Mouse (Mus musculus): ENCODE results near the gene Cpvl. TPM values are rescaled to one million over a fixed set of nuclear protein-coding genes. Genes with fewer than 3 reads are reported as not detected.

Cpvl gene
- polyA plus RNA-seq, 1 experiment from 2014 or later, result not detected

DNA sequence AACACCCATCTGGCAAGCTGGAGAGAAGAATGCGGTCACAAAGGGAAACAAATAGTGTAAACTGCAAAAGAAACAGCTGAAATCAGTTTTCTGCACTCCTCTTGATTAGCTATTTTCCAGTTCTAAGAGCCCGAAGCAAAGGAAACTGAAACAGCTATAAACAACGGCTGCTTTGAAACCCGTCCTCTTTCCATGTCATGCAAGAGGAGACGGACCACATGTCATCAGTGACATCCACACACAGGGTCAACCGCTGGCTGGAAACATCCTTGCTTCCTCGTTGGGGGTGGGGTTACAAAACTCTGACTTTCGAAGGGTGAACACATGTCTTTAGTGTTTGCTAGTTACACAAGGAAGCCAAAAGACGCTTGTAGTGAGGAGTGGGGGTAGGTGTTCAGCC, 27.6 kb downstream of the Cpvl start:
- Histone ChIP-seq H3K9me3 (ENCODE audit: control insufficient read depth, low read length) (no peaks in the 10 kb centered on the region), H3K4me1 (replicated peaks; ENCODE audit: control insufficient read depth, insufficient read depth, low read length) (peaks cover 10% of the 10 kb centered on the region; the same call in 1 of the 2 replicates), H3K36me3 (replicated peaks; ENCODE audit: control insufficient read depth, insufficient read depth) (no peaks in the 10 kb centered on the region), H3K27me3 (ENCODE audit: control insufficient read depth, insufficient read depth, low read length) (no peaks in the 10 kb centered on the region), H3K9ac (no peak overlapping the region), H3K4me2 (replicated peaks) (no peak overlapping the region), H3K27ac (no peak overlapping the region), H3K4me3 (replicated peaks; ENCODE audit: low read length) (no peak overlapping the region)
- WGBS, result 66% methylated on average over 9 of the region's 9 CpGs
- DNase-seq (ENCODE audit: low spot score) (no peak), ATAC-seq (ENCODE audit: low FRiP score) (no peak)

DNA sequence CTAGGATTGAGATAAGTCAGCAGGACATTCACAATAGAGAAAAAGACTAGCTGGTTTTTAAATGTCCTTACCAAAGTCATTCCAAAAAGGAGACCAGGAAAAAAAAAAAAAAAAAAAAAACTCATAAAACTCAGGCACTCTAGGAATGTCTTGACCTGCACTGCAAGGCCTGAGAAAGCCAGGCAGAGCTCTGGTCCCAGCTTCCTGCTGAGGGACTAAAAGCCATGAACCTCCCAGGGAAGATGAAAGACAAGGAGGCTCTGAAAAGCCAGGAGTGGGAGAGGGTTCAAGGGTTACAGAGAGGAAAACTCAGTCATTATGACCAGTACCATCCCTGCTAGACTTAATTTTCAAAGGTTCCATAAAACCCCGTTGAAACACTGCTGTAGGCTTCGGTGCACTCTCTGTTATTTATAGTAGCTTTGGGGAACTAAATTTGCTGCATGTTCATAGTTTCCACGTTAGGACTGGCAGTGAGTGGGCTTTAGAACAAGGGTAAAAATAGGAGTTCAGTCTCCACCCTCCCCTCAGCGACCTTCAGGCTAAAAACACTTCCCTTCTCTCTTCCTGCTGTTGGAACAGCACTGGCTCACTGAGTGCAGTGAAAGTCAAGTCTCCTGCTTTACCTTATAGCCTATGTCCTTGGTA, 30.0 kb downstream of the Cpvl start:
- Histone ChIP-seq H3K4me2 (replicated peaks) (no peak overlapping the region), H3K27me3 (ENCODE audit: control insufficient read depth, insufficient read depth, low read length) (no peaks in the 10 kb centered on the region), H3K27ac (no peak overlapping the region), H3K36me3 (replicated peaks; ENCODE audit: control insufficient read depth, insufficient read depth) (no peaks in the 10 kb centered on the region), H3K9me3 (ENCODE audit: control insufficient read depth, low read length) (no peaks in the 10 kb centered on the region), H3K4me1 (replicated peaks; ENCODE audit: control insufficient read depth, insufficient read depth, low read length) (peaks cover 10% of the 10 kb centered on the region; the same call in 1 of the 2 replicates), H3K4me3 (replicated peaks; ENCODE audit: low read length) (no peak overlapping the region), H3K9ac (no peak overlapping the region)
- WGBS, result 42% methylated on average over 4 of the region's 4 CpGs
- ATAC-seq (ENCODE audit: low FRiP score), result no peak
- DNase-seq (ENCODE audit: low spot score), result no peak

DNA sequence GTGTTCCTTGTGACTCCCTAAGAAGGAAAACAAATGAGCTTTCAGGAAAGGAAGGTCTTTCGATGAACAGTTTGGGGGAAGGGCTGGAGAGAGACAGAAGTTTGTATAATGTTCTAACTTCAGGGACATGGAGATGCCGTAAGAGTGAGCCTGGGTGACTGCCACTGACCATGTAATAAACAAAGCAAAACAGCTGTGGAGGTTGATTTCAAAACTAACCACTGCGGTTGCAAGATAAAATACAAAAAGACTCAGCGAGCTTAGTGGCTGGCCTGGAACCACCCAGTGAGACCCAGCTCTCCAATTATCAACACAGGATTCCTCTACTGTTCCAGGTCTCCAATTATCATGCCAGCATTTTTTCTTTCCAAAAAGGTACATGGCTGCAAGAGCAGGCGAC, 33.6 kb downstream of the Cpvl start:
- 88% methylated on average over 5 of the region's 5 CpGs for WGBS
- no peak for ATAC-seq (ENCODE audit: low FRiP score)
- no peak overlapping the region for H3K4me3 ChIP-seq (replicated peaks; ENCODE audit: low read length)

DNA sequence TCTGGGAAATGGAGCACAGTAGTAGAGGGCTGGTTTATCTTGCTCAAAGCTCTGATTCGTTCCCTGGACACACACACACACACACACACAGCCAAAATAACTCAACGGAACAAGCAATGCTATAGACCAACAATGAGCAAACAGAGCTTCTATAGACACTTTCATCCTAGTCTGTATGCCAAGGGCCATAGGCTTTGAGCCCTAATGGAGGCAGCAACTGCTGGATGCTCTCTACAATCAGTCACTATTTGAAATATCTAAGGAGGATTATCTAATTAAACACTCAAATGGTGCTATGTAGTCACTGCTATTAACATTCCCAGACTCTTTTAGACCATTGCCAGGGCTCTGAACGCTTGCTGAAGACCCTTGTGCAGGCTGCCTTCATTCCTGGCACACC, 34.1 kb downstream of the Cpvl start:
- no peak overlapping the region for H3K9ac ChIP-seq
- ATAC-seq (ENCODE audit: low FRiP score) (no peak), DNase-seq (ENCODE audit: low spot score) (no peak)
- no peak overlapping the region for H3K27ac ChIP-seq
- H3K36me3 ChIP-seq (replicated peaks; ENCODE audit: control insufficient read depth, insufficient read depth), result no peaks in the 10 kb centered on the region
- no peak overlapping the region for H3K4me2 ChIP-seq (replicated peaks)
- H3K4me1 ChIP-seq (replicated peaks; ENCODE audit: control insufficient read depth, insufficient read depth, low read length), result peaks cover 8% of the 10 kb centered on the region; the same call in 1 of the 2 replicates
- no peaks in the 10 kb centered on the region for H3K27me3 ChIP-seq (ENCODE audit: control insufficient read depth, insufficient read depth, low read length)
- 79% methylated on average over 3 of the region's 3 CpGs for WGBS
- H3K9me3 ChIP-seq (ENCODE audit: control insufficient read depth, low read length), result no peaks in the 10 kb centered on the region
- no peak overlapping the region for H3K4me3 ChIP-seq (replicated peaks; ENCODE audit: low read length)

More for the DNA sequence above, 33.6 kb downstream of the Cpvl start:
- no peaks in the 10 kb centered on the region for H3K36me3 ChIP-seq (replicated peaks; ENCODE audit: control insufficient read depth, insufficient read depth)
- DNase-seq (ENCODE audit: low spot score), result no peak
- H3K4me1 ChIP-seq (replicated peaks; ENCODE audit: control insufficient read depth, insufficient read depth, low read length), result peaks cover 5% of the 10 kb centered on the region; the same call in 1 of the 2 replicates
- no peaks in the 10 kb centered on the region for H3K27me3 ChIP-seq (ENCODE audit: control insufficient read depth, insufficient read depth, low read length)
- no peaks in the 10 kb centered on the region for H3K9me3 ChIP-seq (ENCODE audit: control insufficient read depth, low read length)
- no peak overlapping the region for H3K4me2 ChIP-seq (replicated peaks)
- H3K9ac ChIP-seq, result no peak overlapping the region
- no peak overlapping the region for H3K27ac ChIP-seq

DNA sequence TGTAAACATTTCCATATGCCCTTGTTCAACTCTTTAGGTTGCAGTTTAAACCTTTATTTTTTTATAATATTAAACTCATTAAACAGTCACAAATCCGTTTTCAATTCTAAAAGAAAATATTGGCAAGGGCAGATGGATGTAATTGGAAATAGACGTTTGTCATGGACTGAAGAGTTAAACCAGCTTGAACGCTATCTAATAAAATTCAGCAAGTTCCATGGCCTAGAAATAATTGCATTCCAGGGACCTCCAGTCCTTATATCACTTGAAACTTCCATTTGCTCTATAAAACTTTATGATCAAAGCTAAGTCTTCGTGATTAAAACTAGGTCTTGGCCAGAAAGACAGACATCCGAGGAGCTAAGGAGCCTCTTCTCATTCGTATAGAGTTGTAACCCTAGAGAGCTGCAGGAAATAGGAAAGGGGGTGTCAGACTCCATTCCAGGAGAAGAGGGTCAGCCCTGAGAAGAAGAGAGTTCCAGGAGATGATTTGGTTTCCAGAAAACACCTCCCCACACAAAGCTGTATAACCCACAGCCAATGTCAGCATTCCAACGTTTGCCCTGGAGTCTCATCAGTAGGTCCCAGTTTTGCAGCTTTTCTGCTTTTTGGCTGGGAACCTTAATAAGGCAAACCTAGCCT, 36.2 kb downstream of the Cpvl start:
- Histone ChIP-seq H3K27ac (no peak overlapping the region), H3K4me2 (replicated peaks) (no peak overlapping the region), H3K9ac (no peak overlapping the region), H3K9me3 (ENCODE audit: control insufficient read depth, low read length) (no peaks in the 10 kb centered on the region), H3K27me3 (ENCODE audit: control insufficient read depth, insufficient read depth, low read length) (no peaks in the 10 kb centered on the region), H3K4me3 (replicated peaks; ENCODE audit: low read length) (no peak overlapping the region), H3K36me3 (replicated peaks; ENCODE audit: control insufficient read depth, insufficient read depth) (no peaks in the 10 kb centered on the region), H3K4me1 (replicated peaks; ENCODE audit: control insufficient read depth, insufficient read depth, low read length) (peaks cover 8% of the 10 kb centered on the region; the same call in 1 of the 2 replicates)
- DNase-seq (ENCODE audit: low spot score) (no peak), ATAC-seq (ENCODE audit: low FRiP score) (no peak)
- 85% methylated on average over 7 of the region's 7 CpGs for WGBS

DNA sequence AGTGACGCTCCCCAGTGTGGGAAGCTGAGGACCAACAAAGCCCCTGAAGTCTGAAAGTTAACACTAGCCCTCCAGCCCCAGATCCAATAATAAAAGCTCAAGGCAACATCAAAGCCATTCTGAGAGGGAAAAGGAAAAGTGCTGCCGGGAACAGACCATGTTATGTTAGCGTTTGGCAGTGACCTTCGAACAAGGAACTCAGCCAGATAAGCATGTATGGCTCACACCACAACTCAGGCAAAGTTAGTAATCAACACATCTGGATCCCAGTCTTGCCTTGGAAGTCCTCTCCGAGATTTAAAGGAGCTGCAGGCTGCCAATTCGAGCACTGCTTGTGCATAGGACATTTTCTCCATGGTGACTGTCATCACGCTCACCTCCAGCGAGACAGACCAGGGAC, 38.7 kb downstream of the Cpvl start:
- H3K36me3 ChIP-seq (replicated peaks; ENCODE audit: control insufficient read depth, insufficient read depth), result no peaks in the 10 kb centered on the region
- 0 out of 2 replicates have a peak overlapping the region, but pooled peaks have one; percentile 14 for H3K27ac ChIP-seq
- H3K9me3 ChIP-seq (ENCODE audit: control insufficient read depth, low read length), result no peaks in the 10 kb centered on the region
- no peak overlapping the region for H3K4me3 ChIP-seq (replicated peaks; ENCODE audit: low read length)
- H3K27me3 ChIP-seq (ENCODE audit: control insufficient read depth, insufficient read depth, low read length), result no peaks in the 10 kb centered on the region
- no peak overlapping the region for H3K9ac ChIP-seq
- DNase-seq (ENCODE audit: low spot score), result no peak
- WGBS, result 47% methylated on average over 8 of the region's 8 CpGs
- no peak for ATAC-seq (ENCODE audit: low FRiP score)
- H3K4me1 ChIP-seq (replicated peaks; ENCODE audit: control insufficient read depth, insufficient read depth, low read length), result peaks cover 8% of the 10 kb centered on the region; the same call in 1 of the 2 replicates
- no peak overlapping the region for H3K4me2 ChIP-seq (replicated peaks)

DNA sequence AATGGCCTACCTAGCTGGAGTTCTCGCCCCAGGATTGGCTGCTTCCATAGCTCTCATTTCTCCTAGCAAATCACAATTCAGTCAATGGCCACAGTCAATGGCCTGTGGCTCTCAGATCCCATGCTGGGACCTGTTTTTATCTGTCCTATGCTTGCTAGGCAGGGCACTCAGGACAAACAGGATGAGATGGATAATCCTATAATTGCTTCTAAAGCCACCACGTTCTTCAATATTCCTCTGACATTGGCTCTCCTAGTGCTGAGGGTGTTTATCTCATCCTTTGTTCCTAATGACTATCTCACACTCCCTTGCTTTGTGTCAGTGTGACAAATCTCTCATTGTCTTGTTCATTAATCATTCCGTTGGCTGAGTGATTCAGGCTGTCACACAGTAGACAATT, 39.5 kb downstream of the Cpvl start:
- H3K9ac ChIP-seq, result no peak overlapping the region
- H3K27ac ChIP-seq, result peak overlapping the region; percentile 6; the same call in 1 of the 2 replicates
- WGBS, result 15% methylated on average over 3 of the region's 3 CpGs
- no peaks in the 10 kb centered on the region for H3K9me3 ChIP-seq (ENCODE audit: control insufficient read depth, low read length)
- peaks cover 8% of the 10 kb centered on the region; the same call in 1 of the 2 replicates for H3K4me1 ChIP-seq (replicated peaks; ENCODE audit: control insufficient read depth, insufficient read depth, low read length)
- DNase-seq (ENCODE audit: low spot score) (peak; percentile 38), ATAC-seq (ENCODE audit: low FRiP score) (peak; percentile 43; the same call in 1 of the 2 replicates)
- H3K27me3 ChIP-seq (ENCODE audit: control insufficient read depth, insufficient read depth, low read length), result no peaks in the 10 kb centered on the region
- no peaks in the 10 kb centered on the region for H3K36me3 ChIP-seq (replicated peaks; ENCODE audit: control insufficient read depth, insufficient read depth)
- no peak overlapping the region for H3K4me3 ChIP-seq (replicated peaks; ENCODE audit: low read length)
- no peak overlapping the region for H3K4me2 ChIP-seq (replicated peaks)

DNA sequence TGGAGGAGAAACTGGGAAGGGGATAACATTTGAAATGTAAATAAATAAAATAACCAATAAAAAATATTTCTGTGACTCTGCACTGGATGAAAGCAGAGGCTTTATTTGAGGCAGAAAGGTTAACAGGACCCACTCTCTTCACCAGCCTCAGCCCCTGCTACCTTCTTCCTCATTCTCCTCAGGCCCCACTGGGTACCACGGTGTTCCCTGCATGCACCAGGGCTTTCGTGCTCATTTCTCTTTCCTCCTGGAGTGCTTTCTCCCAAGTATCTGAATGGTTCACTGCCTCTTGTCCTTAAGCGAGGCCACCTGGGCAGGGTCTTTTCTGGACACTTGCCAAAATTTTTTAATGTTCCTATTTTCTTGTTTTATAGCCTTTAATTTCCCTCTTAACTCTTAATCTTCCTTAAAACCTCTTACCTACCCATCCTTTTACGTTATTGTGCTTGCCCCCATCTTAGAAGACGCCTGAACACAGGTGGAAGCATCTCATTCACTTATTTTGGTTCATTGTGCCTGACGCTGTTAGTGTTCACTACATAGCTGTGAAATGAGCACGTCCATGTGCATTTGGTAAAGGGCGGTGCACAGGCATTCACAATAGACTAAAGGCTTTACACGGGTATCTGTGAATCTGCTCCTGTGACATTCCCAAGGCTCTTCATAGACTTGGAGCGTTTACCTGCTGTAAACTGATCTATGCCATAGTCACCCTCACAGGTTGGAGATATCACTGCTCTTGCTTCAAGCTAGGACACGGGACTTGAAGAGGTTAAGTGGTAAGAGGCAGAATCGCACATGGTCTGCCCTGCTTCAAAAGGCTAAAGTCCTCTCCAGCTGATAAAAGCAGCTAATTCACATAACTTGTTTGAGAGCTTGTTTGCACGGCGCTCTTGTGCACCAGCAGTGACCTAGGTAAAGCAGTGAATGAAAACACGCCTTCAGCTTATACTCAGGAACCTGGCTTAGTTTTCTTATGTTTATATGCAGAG, 41.0 kb downstream of the Cpvl start:
- no peaks in the 10 kb centered on the region for H3K36me3 ChIP-seq (replicated peaks; ENCODE audit: control insufficient read depth, insufficient read depth)
- ATAC-seq (ENCODE audit: low FRiP score) (no peak), DNase-seq (ENCODE audit: low spot score) (no peak)
- no peak overlapping the region for H3K4me3 ChIP-seq (replicated peaks; ENCODE audit: low read length)
- H3K27me3 ChIP-seq (ENCODE audit: control insufficient read depth, insufficient read depth, low read length), result no peaks in the 10 kb centered on the region
- no peak overlapping the region for H3K4me2 ChIP-seq (replicated peaks)
- no peak overlapping the region for H3K9ac ChIP-seq
- WGBS, result 74% methylated on average over 15 of the region's 15 CpGs
- H3K4me1 ChIP-seq (replicated peaks; ENCODE audit: control insufficient read depth, insufficient read depth, low read length), result peaks cover 8% of the 10 kb centered on the region; the same call in 1 of the 2 replicates
- H3K27ac ChIP-seq, result no peak overlapping the region
- H3K9me3 ChIP-seq (ENCODE audit: control insufficient read depth, low read length), result no peaks in the 10 kb centered on the region

DNA sequence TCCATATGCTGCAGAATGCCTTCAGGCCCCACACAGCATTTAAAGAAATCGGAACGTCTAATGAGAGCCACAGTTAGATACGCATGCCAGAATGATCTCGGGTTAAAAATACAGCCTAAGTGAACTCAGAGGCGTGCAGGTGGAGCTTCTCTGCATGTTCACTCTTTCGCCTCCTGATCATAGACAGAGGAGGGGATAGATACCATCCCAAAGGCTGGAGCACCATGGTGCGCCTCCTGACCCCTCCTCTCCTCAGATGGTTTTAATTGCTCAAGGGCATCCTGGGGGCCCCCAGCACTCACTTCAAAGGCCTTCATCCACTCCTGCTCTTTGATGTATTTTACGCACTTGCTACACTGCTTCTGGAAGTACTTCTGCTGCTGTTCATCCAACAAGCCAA, 46.9 kb downstream of the Cpvl start:
- ATAC-seq (ENCODE audit: low FRiP score), result no peak
- H3K4me2 ChIP-seq (replicated peaks), result no peak overlapping the region
- H3K9me3 ChIP-seq (ENCODE audit: control insufficient read depth, low read length), result no peaks in the 10 kb centered on the region
- H3K27me3 ChIP-seq (ENCODE audit: control insufficient read depth, insufficient read depth, low read length), result no peaks in the 10 kb centered on the region
- no peaks in the 10 kb centered on the region for H3K36me3 ChIP-seq (replicated peaks; ENCODE audit: control insufficient read depth, insufficient read depth)
- H3K4me3 ChIP-seq (replicated peaks; ENCODE audit: low read length), result no peak overlapping the region
- H3K9ac ChIP-seq, result no peak overlapping the region
- no peak overlapping the region for H3K27ac ChIP-seq
- 66% methylated on average over 8 of the region's 8 CpGs for WGBS
- H3K4me1 ChIP-seq (replicated peaks; ENCODE audit: control insufficient read depth, insufficient read depth, low read length), result no peaks in the 10 kb centered on the region
- DNase-seq (ENCODE audit: low spot score), result no peak
